Mouse (Mus musculus) hindbrain, embryonic 12.5 days (tissue): ENCODE measurements at regions not wholly inside any gene's neighbourhood (a gene's known extent, or its start where the extent isn't known, plus 50 kb on each side); places are given as distances from the start of the nearest gene placed in this dataset.

ENCODE experiments used
- ATAC-seq: fragments of 200-750 bp; cut with Nextera tagmentation; 2 replicates; pipeline ENCODE4 v1.8.0; 2017; ENCODE audit warnings: moderate TSS enrichment; ENCODE audit not compliant: low FRiP score
- H3K27ac ChIP-seq: fragments of 300-500 bp; sonication (generic); 2 replicates; pipeline ENCODE4 v1.5.1; 2016; ENCODE audit warnings: mild to moderate bottlenecking
- H3K27me3 ChIP-seq: fragments of 300-500 bp; sonication (generic); 2 replicates; pipeline ENCODE4 v1.6.1; 2016; ENCODE audit warnings: mild to moderate bottlenecking
- H3K36me3 ChIP-seq: fragments of 300-500 bp; sonication (generic); 2 replicates; pipeline ENCODE4 v1.6.1; 2016; ENCODE audit warnings: mild to moderate bottlenecking
- H3K4me1 ChIP-seq: fragments of 300-500 bp; sonication (generic); 2 replicates; pipeline ENCODE4 v1.6.1; 2016
- H3K4me2 ChIP-seq: fragments of 300-500 bp; sonication (generic); replicated peaks from 2 replicates; pipeline ENCODE4 v1.6.1; 2016; ENCODE audit warnings: mild to moderate bottlenecking
- H3K4me3 ChIP-seq: fragments of 300-500 bp; sonication (generic); 2 replicates; pipeline ENCODE4 v1.5.1; 2016; ENCODE audit warnings: mild to moderate bottlenecking
- H3K9ac ChIP-seq: fragments of 300-500 bp; sonication (generic); 2 replicates; pipeline ENCODE4 v1.6.1; 2016; ENCODE audit warnings: mild to moderate bottlenecking, moderate library complexity
- H3K9me3 ChIP-seq: fragments of 300-500 bp; sonication (generic); replicated peaks from 2 replicates; pipeline ENCODE4 v1.6.1; 2016; ENCODE audit warnings: mild to moderate bottlenecking
- WGBS: fragments of 180-500 bp; shearing (Covaris S2); methylation state at CpG from one replicate; pipeline ENCODE4 v1.1.7; 2016; 5-methylcytosine and 5-hydroxymethylcytosine counted together

DNA sequence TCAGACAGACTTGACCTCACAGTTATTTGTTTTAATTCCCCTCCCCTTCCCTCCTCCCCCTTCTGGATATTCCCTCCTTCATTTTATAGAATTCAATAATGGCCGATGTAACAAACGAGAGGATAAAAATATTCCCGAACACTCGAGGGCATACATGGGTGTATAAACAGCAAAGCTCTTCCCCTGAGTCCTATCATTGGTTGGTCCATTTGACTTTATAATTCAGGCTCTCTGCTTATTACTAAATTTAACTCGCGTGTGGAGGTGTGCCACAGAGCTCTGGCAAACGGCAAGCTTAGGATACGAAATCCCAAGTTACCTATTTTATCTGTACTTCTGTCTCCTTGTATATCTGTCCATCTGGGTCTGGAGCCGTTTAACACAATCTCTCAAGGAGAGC, 82.1 kb upstream of the Zfp64 start:
- H3K4me2 ChIP-seq: no peak overlapping the region
- no peaks in the 10 kb centered on the region for H3K27me3 ChIP-seq
- 0 out of 2 replicates have a peak, but pooled peaks cover 4% of the 10 kb centered on the region for H3K9me3 ChIP-seq
- H3K4me1 ChIP-seq: peaks cover 5% of the 10 kb centered on the region; the same call in 1 of the 2 replicates
- WGBS: 76% methylated on average over 9 of the region's 9 CpGs
- no peak for ATAC-seq
- H3K9ac ChIP-seq: no peak overlapping the region
- no peaks in the 10 kb centered on the region for H3K36me3 ChIP-seq
- H3K4me3 ChIP-seq: no peak overlapping the region
- H3K27ac ChIP-seq: peak overlapping the region; percentile 6; the same call in 1 of the 2 replicates

DNA sequence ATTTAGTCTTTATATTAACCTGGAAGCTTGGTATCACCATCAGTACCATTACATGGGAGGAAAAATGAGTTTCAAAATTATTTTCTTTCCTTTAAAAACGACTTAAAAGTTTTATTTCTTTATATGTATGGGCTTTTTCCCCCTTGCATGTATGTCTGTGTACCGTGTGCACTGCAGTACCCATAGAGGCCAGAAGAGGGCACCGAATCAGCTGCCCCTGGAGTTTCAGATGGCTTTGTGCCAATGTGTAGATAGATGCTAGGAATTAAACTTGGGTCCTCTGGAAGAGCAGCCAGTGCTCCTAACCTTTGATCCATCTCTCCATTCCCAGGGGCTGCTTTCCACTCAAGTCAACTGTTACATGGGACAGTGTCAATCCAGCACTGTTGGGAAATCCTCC, 79.9 kb upstream of the Zfp64 start:
- WGBS: 33% methylated on average over 3 of the region's 3 CpGs
- Histone ChIP-seq H3K4me1 (peaks cover 5% of the 10 kb centered on the region; the same call in 1 of the 2 replicates), H3K27me3 (no peaks in the 10 kb centered on the region), H3K4me2 (no peak overlapping the region), H3K36me3 (no peaks in the 10 kb centered on the region), H3K9me3 (no peaks in the 10 kb centered on the region), H3K9ac (no peak overlapping the region), H3K27ac (no peak overlapping the region), H3K4me3 (no peak overlapping the region)
- no peak for ATAC-seq

DNA sequence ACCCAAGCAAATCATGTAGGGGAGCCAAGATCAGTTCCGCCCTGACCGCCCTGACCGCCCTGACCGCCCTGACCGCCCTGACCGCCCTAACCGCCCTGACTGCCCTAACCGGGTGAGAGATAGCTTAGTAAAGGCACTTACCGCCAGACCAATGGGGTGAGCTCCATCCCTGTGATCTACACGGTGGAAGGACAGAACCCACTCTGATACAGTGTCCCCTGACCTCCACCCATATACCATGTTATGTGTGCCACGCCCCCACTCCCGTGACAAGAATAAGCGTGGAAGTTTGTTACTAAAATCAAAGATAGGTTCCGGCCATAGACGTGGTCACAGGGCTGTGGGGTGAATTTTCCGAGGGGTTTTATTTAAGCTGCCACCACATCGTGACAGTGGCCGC, 78.6 kb upstream of the Zfp64 start:
- WGBS: 53% methylated on average over 18 of the region's 18 CpGs
- no peak for ATAC-seq

DNA sequence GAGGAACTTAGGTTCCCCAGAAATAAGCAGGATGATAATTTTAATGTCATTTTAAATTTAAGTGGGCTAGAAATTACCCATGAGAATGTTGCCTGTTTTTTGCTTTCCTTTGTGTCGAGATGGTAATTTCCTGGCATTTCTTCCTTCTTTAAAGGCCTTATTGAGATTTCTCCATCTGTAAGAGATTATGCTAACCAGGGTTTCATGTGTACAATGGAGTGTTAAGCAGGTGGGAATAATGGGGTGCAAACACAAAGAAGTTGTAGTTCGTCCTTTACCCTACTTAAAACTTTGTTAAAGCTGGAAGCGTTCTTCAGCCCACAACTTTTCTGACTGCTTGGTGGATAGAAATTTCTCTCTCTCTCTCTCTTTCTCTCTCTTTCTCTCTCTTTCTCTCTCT, 77.8 kb upstream of the Zfp64 start:
- H3K9ac ChIP-seq: no peak overlapping the region
- ATAC-seq: no peak
- no peaks in the 10 kb centered on the region for H3K27me3 ChIP-seq
- H3K4me3 ChIP-seq: no peak overlapping the region
- H3K27ac ChIP-seq: no peak overlapping the region
- peaks cover 3% of the 10 kb centered on the region; the same call in 1 of the 2 replicates for H3K4me1 ChIP-seq
- H3K9me3 ChIP-seq: no peaks in the 10 kb centered on the region
- no peak overlapping the region for H3K4me2 ChIP-seq
- no peaks in the 10 kb centered on the region for H3K36me3 ChIP-seq
- 51% methylated on average over 3 of the region's 3 CpGs for WGBS

More for the DNA sequence above, 78.6 kb upstream of the Zfp64 start:
- H3K9ac ChIP-seq: no peak overlapping the region
- H3K4me1 ChIP-seq: peaks cover 5% of the 10 kb centered on the region; the same call in 1 of the 2 replicates
- no peak overlapping the region for H3K4me3 ChIP-seq
- H3K36me3 ChIP-seq: no peaks in the 10 kb centered on the region
- no peak overlapping the region for H3K27ac ChIP-seq
- H3K27me3 ChIP-seq: no peaks in the 10 kb centered on the region
- H3K4me2 ChIP-seq: no peak overlapping the region
- H3K9me3 ChIP-seq: no peaks in the 10 kb centered on the region

DNA sequence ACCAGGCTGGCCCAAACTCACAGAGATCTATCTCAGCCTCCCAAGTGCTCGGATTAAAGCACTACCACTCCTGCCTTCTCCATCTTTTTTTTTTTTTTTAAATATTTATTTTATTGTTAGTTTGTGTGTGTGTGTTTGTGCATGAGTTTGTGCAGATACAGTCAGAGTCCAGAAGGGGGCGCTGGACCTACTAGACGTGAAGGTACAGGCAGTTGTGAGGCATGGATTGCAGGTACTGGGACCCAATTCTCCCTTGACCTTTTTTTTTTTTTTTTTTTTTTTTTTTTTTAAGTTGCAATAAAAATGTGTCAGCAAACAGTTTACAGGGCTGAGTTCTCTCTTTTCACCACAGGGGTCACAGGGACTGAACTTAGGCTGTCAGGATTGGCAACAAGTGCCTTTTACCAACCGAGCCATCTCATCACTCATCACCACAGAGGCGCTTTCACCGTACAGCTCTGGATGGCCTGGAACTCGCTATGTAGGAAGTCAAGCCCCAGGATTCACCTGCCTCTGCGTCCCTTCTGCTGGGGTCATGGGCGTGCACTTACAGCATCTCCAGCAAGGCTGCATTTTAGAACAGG, 73.2 kb upstream of the Zfp64 start:
- H3K4me1 ChIP-seq: no peaks in the 10 kb centered on the region
- no peak overlapping the region for H3K4me3 ChIP-seq
- H3K9ac ChIP-seq: no peak overlapping the region
- WGBS: 71% methylated on average over 9 of the region's 9 CpGs
- H3K9me3 ChIP-seq: no peaks in the 10 kb centered on the region
- no peak overlapping the region for H3K27ac ChIP-seq
- H3K27me3 ChIP-seq: no peaks in the 10 kb centered on the region
- no peaks in the 10 kb centered on the region for H3K36me3 ChIP-seq
- no peak for ATAC-seq
- H3K4me2 ChIP-seq: no peak overlapping the region

DNA sequence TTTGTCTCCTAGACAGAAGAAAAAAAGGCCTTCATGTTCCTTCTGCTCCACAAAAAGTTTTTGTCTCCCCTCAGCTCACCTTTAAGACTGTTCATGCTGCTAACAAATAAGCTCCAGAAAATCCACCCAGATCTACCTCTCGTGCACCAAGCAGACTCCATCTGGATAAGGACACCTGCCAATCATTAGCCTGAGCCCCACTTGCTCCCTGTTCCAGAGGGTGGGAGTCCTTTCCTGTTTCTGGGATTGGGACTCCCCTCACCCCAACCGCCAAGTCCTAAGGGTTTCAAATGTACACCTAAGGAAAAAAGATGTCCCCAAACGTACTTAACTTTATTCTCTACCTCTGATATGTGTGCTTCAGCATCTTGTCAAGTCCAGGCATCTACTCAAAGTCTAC, 63.6 kb upstream of the Zfp64 start:
- Histone ChIP-seq H3K9ac (no peak overlapping the region), H3K27ac (no peak overlapping the region), H3K4me3 (no peak overlapping the region), H3K9me3 (no peaks in the 10 kb centered on the region), H3K4me2 (no peak overlapping the region), H3K4me1 (no peaks in the 10 kb centered on the region), H3K36me3 (no peaks in the 10 kb centered on the region), H3K27me3 (no peaks in the 10 kb centered on the region)
- ATAC-seq: no peak
- WGBS: 74% methylated on average over 3 of the region's 3 CpGs

DNA sequence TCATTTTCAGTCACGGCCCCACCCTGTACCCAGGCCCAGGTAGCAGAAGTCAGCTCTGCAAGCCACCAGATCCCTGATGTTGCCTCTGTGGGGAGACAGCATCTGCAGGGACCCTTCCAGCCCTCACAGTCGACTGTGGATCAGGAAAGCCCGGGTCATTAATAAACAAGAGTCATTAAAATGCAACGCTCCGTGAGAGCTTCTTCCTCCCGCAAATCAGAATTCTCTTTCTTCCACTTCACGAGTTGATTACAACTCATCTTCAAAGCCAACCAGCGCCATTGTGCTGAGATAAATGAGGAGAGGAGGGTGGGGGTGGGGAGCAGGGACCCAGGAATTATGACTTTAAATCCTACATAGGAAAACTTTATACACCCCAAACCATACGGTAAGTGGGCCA, 54.9 kb upstream of the Zfp64 start:
- Histone ChIP-seq H3K36me3 (no peaks in the 10 kb centered on the region), H3K27me3 (no peaks in the 10 kb centered on the region), H3K9ac (no peak overlapping the region; the same call in 1 of the 2 replicates), H3K27ac (peak overlapping the region; percentile 66), H3K4me1 (peaks cover 16% of the 10 kb centered on the region), H3K4me2 (0 out of 2 replicates have a peak overlapping the region, but pooled peaks have one; percentile 13), H3K9me3 (no peaks in the 10 kb centered on the region), H3K4me3 (no peak overlapping the region)
- ATAC-seq: no peak
- WGBS: 39% methylated on average over 9 of the region's 9 CpGs

DNA sequence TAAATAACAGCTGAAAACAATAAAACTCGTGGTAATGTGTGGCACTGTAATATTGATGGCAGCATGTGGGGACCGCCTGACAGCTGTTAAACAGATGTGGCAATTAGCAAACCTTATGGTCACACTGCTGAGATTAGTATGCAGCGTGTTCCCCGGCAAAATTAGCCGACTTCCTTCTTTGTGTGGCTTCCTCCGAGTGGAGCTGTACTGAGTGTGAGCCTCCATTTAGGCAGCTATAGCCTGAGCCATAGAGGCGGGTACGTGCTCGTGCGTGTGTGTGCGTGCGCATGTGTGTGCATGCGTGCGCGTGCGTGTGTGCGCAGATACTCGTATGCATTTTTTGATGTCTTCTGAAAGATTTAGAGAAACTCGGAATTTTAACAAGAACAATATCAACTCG, 53.4 kb upstream of the Zfp64 start:
- no peak overlapping the region for H3K9ac ChIP-seq
- no peaks in the 10 kb centered on the region for H3K36me3 ChIP-seq
- H3K4me3 ChIP-seq: no peak overlapping the region
- 72% methylated on average over 20 of the region's 20 CpGs for WGBS
- peaks cover 16% of the 10 kb centered on the region for H3K4me1 ChIP-seq
- ATAC-seq: peak; percentile 26; the same call in 1 of the 2 replicates
- H3K27me3 ChIP-seq: no peaks in the 10 kb centered on the region
- H3K4me2 ChIP-seq: no peak overlapping the region
- no peaks in the 10 kb centered on the region for H3K9me3 ChIP-seq
- H3K27ac ChIP-seq: peak overlapping the region; percentile 58

DNA sequence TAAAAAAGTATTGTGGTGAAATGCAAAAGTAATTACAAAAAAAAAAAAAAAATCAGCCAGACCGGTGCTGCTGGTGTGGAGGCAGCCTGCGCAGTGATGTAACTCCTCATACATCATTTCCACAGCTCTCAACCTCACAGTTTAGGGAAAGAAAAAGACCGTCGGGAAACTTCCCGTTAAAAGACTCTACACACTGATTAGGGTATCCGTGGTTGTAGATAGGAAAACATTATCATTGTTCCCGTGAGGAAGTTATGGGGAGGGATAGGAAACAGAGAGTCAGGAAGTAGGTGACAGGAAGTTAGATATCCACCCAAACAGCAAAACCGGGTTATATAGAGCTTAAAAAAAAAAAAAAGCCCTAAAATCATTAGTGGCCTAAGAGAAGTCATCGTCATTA, 52.9 kb upstream of the Zfp64 start:
- Histone ChIP-seq H3K4me2 (no peak overlapping the region), H3K9ac (no peak overlapping the region), H3K27me3 (no peaks in the 10 kb centered on the region), H3K4me3 (no peak overlapping the region), H3K27ac (peak overlapping the region; percentile 58), H3K4me1 (peaks cover 16% of the 10 kb centered on the region), H3K36me3 (no peaks in the 10 kb centered on the region), H3K9me3 (no peaks in the 10 kb centered on the region)
- ATAC-seq: no peak
- 61% methylated on average over 9 of the region's 9 CpGs for WGBS

DNA sequence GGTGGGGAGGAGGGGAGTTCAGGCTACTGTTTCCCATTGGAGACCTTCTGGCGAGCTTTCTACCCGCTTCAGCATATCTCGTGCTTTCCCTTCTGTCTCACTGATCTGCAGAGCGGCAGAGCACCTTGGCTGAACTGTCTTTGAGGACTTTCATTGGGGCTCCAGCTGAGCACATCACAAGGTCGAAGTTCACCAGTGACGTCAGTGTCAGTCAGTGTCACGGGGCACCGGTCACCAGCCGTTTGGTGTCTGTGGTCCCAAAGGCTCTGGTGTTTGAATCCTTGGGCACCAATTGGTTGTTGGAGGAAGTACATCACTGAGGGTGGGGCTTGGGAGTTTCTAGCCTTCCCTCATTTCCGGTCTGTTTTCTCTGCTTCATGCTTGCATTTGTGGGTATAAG, 51.2 kb upstream of the Zfp64 start:
- H3K27ac ChIP-seq: no peak overlapping the region
- ATAC-seq: no peak
- H3K4me2 ChIP-seq: no peak overlapping the region
- H3K4me3 ChIP-seq: no peak overlapping the region
- H3K9me3 ChIP-seq: no peaks in the 10 kb centered on the region; the same call in 1 of the 2 replicates
- no peaks in the 10 kb centered on the region for H3K36me3 ChIP-seq
- WGBS: 84% methylated on average over 10 of the region's 10 CpGs
- no peak overlapping the region for H3K9ac ChIP-seq
- H3K4me1 ChIP-seq: peaks cover 16% of the 10 kb centered on the region
- H3K27me3 ChIP-seq: no peaks in the 10 kb centered on the region

DNA sequence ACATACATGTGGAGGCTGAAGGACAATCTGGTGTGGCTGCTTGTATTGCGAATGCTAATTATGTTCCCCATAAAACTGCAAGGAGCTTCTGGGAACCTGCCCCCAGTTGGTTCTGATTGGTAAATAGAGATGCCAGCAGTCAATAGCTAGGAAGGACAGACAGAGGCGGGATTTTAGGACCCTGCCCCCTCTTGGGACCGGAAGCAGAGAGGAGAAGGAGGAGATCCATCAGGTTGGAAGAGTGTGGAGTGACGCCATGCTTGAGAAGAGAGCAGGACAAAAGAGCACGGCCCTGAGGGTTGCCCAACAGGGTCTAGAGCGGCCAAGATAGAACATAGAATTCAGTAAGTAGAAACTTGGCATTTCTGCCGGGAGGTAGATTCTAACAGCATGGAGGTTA, 50.4 kb upstream of the Zfp64 start:
- H3K4me1 ChIP-seq: peaks cover 15% of the 10 kb centered on the region
- H3K9ac ChIP-seq: no peak overlapping the region
- H3K4me2 ChIP-seq: no peak overlapping the region
- no peaks in the 10 kb centered on the region for H3K27me3 ChIP-seq
- 91% methylated on average over 7 of the region's 7 CpGs for WGBS
- no peak for ATAC-seq
- no peak overlapping the region for H3K27ac ChIP-seq
- no peaks in the 10 kb centered on the region; the same call in 1 of the 2 replicates for H3K9me3 ChIP-seq
- no peak overlapping the region for H3K4me3 ChIP-seq
- no peaks in the 10 kb centered on the region for H3K36me3 ChIP-seq
